Mouse (Mus musculus) CD4-positive, CD25-positive, alpha-beta regulatory T cell, adult 4 months (primary cell): ENCODE measurements around the gene Pnkp. TPM values are rescaled to one million over a fixed set of nuclear protein-coding genes. Genes with fewer than 3 reads are reported as not detected.

Source experiments
- polyA plus RNA-seq, 2 experiments: library from polyadenylated mRNA; unstranded; fragments of 100-300 nt; shearing (Covaris generic); gene quantifications; one replicate each; pipeline ENCODE4 v1.2.1; 2017

Pnkp gene
- polyA plus RNA-seq, 2 experiments from 2014 or later: 45.0 to 74.3 TPM

Other genes with a start within 250 kb of the Pnkp start
- gene Myh14, start 186.3 kb upstream of the Pnkp start, polyA plus RNA-seq: not detected
- not detected for gene Izumo2, start 148.4 kb upstream of the Pnkp start, polyA plus RNA-seq
- 10 to 100 TPM; 79.6 to 97.6 TPM for gene Vrk3, start 108.7 kb upstream of the Pnkp start, polyA plus RNA-seq
- under 1 TPM; 0.16 to 0.63 TPM for gene Zfp473, start 106.1 kb upstream of the Pnkp start, polyA plus RNA-seq
- 10 to 100 TPM; 27.3 to 57.8 TPM for gene Nup62, start 41.1 kb upstream of the Pnkp start, polyA plus RNA-seq
- 1 to 10 TPM; 1.9 to 3.6 TPM for gene Il4i1, start 40.8 kb upstream of the Pnkp start, polyA plus RNA-seq
- gene Atf5, start 40.5 kb upstream of the Pnkp start, polyA plus RNA-seq: under 1 TPM; 0.19 to 0.35 TPM
- gene Akt1s1, start 8.1 kb upstream of the Pnkp start, polyA plus RNA-seq: 1 to 10 TPM; 1.2 to 3.1 TPM
- 10 to 100 TPM; 64.8 to 85.3 TPM for gene Tbc1d17, start 8.1 kb upstream of the Pnkp start, polyA plus RNA-seq
- gene Ptov1, start 12.6 kb downstream of the Pnkp start, polyA plus RNA-seq: 1 to 10 TPM; 1.1 to 3.9 TPM
- gene Med25, start 35.6 kb downstream of the Pnkp start, polyA plus RNA-seq: 10 to 100 TPM in 1 of 2 experiments, 1 to 10 TPM in 1; 9.1 to 10.9 TPM
- gene Fuz, start 38.9 kb downstream of the Pnkp start, polyA plus RNA-seq: 10 to 100 TPM in 1 of 2 experiments, 1 to 10 TPM in 1; 9.2 to 17.5 TPM
- 1 to 10 TPM; 6.2 to 7.4 TPM for gene Ap2a1, start 72.4 kb downstream of the Pnkp start, polyA plus RNA-seq
- not detected for gene Tsks, start 86.1 kb downstream of the Pnkp start, polyA plus RNA-seq
- under 1 TPM; 0.36 to 0.92 TPM for gene Cpt1c, start 117.7 kb downstream of the Pnkp start, polyA plus RNA-seq
- gene Prmt1, start 129.4 kb downstream of the Pnkp start, polyA plus RNA-seq: 100 to 1,000 TPM in 1 of 2 experiments, 10 to 100 TPM in 1; 39.7 to 114 TPM
- 100 to 1,000 TPM; 117 to 147 TPM for gene Irf3, start 140.5 kb downstream of the Pnkp start, polyA plus RNA-seq
- 10 to 100 TPM; 23.6 to 30.1 TPM for gene Bcl2l12, start 141.6 kb downstream of the Pnkp start, polyA plus RNA-seq
- gene Scaf1, start 159.2 kb downstream of the Pnkp start, polyA plus RNA-seq: 1 to 10 TPM; 7.0 to 9.3 TPM
- 1 to 10 TPM; 2.0 to 3.9 TPM for gene Rras, start 160.8 kb downstream of the Pnkp start, polyA plus RNA-seq
- gene Prr12, start 195.7 kb downstream of the Pnkp start, polyA plus RNA-seq: 10 to 100 TPM; 10.8 to 10.9 TPM
- 100 to 1,000 TPM; 158 to 199 TPM for gene Nosip, start 205.3 kb downstream of the Pnkp start, polyA plus RNA-seq
- 1 to 10 TPM; 1.7 to 2.8 TPM for gene Prrg2, start 205.5 kb downstream of the Pnkp start, polyA plus RNA-seq
- 10 to 100 TPM in 1 of 2 experiments, 1 to 10 TPM in 1; 7.6 to 66.3 TPM for gene Rcn3, start 235.1 kb downstream of the Pnkp start, polyA plus RNA-seq
- gene Fcgrt, start 246.7 kb downstream of the Pnkp start, polyA plus RNA-seq: 1 to 10 TPM; 2.3 to 3.8 TPM